Mouse (Mus musculus) layer of hippocampus, adult 9-10 months (tissue): Measurements from ENCODE around the gene Actr5.

ENCODE experiments used
- DNase-seq: peaks from one replicate; pipeline ENCODE4 v3.0.0; 2022; ENCODE audit warnings: low spot score

Actr5 gene

DNA sequence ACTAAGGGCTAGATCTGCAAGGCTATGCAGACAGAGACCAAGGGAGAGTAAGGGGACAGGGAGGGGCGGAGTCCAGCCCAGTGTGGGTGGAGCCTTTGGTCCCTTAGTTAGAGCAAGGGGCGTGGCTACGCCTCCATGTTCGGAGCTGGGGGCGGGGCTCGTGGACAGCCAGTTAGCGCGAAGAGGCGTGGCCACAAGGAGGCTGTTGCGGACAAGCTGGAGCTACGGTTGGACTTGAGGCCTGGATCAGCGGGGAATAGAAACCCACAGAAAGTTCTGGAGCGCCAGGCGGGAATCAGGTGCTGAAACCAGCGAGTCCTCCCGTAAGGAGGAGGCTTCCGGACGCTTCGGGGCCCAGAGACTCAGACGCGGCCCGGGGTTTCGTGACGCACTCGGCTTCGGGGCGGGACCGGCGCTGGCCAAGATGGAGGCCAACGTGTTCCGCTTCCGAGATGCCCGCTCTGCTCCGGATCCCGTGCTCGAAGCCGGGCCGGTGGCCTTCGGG is at the start of gene Actr5:
TSS of gene Actr5 (plus strand) at position 171 of the 505 bp plus-strand sequence.
- DNase-seq, result peak; percentile 80

DNA sequence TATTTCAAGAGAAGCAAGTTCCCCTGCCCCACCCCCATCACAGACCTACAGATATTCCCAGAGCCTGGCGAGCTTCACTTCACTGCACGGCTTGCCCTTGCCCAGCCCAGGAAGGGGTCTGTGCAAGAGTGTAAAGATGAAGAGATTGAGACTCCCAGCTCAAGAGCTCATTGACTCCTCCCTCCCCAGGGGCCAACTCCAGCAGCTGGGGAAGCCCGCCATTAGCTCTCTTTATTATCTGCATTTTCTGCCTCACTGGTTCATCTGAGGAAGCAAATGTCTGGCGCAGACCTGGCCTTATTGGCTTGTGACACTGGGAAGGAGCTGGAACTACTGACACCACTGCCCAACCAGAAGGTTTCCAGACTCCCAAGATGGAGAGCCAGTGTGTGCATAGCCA is 44.7 kb upstream of the Actr5 start:
- DNase-seq, result no peak

DNA sequence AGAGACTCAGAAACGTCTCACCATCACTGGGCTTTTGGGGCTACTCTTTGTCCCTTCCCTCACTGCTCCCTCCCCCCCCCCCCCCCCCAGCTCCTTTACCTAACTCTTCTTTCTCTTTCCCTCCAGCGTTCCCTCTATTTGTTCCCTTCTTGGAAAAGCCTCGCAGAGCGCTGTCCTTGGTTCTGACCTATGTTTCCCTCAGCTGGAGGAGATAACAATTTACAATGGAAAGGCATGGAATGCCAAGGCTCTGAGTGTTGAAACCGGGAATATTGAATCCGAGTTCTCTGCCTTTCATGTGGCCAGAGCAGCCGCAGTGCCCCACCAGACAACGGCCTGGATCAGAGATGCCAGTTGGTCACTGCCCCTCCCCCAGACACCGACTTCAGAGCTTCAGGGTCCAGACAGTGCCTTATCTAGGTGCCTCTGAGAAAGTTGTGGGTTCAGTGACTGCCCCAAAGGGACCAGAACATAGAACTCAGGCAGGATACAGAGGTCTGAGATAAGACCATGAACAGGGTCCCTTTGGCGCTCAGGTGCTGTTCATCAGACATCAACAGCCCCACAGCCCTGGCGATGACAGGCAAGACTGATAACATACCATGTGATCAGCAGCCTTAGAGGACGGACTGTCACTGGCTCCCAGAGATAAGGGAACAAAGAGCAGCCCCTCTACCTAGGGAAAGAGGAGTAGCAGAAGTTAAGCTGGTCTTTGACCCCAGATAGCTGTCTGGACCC is 39.9 kb upstream of the Actr5 start:
- no peak for DNase-seq

DNA sequence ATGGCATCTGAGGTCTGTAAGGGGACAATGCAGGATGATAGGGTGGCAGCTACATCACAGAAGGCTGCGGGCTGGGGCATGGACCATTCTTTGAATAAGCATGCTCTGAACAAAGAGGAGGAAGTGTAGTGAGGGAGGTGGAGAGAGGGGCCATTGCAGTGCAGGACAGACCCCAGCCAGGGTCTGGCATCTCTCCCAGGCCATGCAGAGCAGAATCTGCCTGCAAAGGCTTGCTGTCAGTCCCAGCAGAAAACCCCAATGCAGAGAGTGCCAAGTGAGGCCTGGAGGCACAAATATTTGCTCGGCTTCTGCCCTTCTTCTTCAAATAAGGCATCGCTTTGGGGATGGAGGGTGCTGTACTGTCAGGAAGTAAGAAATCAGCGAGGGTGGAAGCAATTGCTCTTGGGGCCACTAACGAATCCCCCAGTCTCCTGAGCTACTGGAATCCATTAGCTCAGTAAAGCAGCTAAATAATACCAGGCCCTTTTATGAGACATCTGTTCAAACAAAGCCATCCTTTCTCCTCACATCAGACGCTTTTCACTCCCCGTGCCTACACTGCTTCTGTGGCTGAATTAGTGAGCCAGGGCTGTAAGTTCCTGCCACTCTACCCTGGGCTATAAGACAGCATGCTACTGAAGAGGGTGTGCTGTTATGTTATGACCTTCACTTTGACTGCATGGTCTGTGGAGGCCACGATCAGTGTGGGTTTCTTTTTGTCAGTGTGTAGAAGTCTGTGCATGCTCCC is 36.0 kb upstream of the Actr5 start:
- no peak for DNase-seq

DNA sequence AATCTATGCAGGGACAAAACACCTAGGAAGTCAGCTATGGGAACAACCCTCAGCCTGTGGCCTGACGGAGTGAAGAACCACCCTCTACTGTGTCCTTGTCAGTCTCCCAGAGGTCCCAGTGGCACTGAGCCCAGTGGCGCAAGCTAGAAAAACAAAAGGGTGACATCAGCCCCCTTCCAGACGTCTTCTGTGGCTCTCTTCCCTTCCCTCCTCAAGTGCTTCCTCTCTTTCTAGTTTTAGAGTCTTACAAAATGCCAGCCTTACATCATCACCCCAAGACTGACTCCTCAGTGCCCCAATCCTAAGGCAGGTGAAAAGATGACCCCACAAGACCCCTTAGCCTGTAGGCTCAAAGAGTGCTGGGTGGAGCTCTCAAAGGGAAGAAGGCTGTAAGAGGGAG is 34.2 kb upstream of the Actr5 start:
- DNase-seq, result no peak

DNA sequence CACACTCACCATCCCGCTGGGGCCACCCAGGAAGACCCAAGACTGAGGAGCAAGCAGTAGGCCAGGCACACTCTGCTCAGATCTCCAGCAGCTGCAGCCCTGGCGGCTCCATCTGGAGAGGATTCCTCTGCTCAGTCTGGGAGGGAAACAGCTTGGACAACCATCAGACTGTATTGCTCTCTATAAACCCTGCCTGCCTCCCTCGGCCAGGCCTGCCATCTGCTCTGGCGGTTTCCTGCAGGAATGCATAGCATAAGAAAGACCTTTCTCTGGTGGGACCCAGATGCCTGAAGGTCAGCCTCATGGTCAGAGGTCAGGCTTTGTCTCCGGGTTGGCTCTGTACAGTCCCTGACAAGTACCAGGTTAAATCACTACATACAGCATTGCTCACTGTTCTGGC is 33.4 kb upstream of the Actr5 start:
- no peak for DNase-seq

DNA sequence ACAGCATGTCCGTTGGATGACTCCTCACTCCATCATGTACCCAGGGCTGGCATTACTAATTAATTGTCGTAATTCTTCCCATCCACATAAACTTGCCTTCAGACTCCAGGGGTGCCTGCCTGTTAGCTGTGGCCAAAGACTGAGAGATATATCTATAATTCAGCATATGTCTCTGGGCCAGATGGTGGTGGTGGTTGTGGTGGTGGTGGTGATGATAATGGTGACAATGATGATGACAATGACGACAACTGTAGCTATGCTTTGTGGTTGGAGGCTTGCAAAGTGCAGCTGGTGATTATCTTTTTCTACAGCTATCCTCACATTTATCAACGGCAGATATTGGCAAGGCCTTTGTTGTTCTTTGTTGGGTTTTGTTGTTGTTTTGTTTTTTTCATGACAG is 31.3 kb upstream of the Actr5 start:
- no peak for DNase-seq

DNA sequence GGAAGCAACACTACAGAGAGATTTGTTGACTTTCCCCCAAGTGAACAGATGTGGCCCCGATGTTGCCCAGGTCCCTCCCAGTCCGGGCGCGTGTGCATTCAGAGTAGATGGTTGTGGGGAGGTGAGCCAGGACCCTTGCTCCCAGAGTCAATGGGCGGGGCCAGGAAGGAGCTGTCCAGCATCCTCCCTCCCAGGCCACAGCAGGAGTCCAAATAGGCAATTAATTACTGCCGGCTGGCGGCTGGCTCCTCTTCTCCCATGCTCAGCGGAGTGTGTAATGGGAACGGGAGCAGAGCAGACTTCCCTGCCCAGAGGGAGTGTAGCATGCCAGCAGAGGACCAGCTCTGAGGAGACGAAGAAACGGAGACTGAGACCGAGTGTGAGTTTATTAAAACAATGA is 29.6 kb upstream of the Actr5 start:
- no peak for DNase-seq

DNA sequence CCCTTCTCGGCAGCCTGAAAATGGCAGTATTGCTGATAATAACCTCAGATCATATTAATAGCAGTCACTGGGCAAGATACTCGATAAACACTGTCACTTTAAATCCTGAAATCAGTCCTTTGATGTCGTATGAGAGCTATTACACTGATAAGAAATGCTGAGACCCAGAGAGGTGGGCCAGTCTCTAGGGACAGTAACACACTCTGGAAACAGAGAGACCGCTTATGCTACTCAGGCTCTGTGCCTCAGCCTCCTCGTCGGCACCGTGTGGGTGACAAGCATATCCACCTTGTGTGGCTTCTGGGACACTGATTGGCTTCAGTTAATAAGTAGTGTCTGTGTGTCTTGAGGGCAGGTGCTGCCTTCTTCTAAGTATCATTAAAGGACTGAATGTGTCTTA is 29.1 kb upstream of the Actr5 start:
- DNase-seq, result no peak

DNA sequence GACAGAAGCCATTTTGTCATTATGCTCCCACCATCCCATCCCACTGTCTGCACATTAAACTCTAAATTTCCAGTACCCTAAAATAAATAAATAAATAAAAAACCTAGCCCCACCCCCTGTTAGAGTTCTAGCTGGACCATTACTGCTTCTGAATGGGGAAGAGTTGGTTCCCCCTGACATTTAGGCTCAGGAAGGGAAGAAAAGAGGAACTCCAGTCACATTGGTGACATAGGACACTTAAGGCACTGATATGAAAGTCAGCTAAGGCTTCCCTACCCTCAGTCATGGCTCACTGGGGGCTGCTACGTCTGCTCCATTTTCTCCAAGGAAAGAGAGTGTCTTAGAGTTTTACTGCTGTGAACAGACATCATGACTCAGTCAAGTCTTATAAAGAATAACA is 27.9 kb upstream of the Actr5 start:
- DNase-seq, result no peak

DNA sequence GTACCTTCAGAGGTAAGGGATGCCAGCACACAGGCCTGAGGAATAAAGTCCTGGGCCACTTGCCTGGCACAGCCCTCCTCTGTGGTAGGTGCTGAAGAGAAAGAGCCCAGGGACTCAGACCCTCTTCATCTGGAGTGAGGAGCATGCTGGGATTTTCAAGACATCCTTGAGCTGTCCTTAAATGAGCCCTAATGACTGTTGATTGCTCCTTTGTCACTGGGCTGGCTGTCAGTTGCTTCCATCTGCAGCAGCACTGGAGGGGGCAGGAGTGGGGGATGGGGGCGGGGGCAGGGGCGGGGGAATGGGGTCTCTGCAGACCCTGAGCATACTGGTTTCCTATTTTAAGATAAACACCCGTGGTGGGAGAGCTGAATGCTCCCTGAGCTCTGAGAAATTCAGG is 24.2 kb upstream of the Actr5 start:
- no peak for DNase-seq

DNA sequence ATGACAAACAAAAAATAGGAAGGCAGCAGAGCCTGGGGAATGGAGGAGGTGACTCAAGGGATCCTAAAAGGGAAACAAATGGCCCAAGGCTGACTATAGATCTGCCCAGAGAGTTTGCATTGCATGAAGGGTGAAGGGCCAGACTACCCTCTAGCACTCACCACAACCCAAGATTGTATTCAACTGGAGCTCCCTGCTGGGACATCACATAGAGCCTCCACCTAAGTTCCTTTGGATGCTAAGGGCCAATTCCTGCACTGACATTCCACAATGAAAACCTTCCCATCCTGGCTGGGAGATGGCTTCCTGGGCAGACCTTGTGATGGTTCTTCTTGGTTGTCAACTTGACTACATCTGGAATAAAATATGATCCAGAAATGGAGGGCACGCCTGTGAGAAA is 23.4 kb upstream of the Actr5 start:
- DNase-seq, result no peak

DNA sequence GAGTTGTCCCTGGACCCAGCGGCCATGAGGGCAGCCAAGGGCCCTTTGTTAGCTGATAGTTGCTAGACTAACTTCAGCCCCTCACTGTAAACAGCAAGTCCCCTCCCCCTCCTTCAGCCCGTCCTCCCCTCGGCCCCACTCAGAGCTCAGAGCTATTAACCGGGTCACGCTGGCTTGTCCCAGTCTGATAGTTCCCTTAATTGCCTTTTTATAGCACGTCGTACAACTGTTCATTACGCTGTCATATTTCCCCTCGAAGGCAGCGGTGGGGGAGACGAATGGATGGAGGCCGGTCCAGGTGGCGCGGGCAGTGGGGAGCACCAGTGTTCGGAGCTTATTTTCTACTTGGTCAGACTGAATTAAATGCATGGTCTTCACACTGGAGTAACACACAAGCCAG is 22.0 kb upstream of the Actr5 start:
- DNase-seq, result no peak

DNA sequence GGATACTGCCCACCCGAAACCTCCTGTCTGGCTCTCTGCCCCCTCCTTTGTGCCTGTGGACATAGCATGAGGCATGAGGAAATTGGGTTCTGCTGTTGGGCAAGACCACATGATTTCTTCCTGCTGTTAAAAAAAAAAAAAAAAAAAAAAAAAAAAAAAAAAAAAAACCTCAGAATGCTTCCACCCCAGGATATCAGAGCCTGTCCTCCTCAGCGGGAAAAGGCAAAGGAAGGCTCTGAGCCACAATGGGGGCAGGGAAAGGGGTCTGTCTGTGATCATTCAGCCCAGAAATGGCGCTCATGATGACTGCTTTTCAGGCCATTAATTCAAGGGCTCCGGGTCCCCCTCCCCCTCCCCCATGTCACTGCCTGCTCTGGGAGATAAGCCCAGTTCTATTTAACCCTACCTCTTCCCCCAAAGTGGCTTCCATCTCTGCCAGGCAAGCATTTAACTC is 18.1 kb upstream of the Actr5 start:
- no peak for DNase-seq

DNA sequence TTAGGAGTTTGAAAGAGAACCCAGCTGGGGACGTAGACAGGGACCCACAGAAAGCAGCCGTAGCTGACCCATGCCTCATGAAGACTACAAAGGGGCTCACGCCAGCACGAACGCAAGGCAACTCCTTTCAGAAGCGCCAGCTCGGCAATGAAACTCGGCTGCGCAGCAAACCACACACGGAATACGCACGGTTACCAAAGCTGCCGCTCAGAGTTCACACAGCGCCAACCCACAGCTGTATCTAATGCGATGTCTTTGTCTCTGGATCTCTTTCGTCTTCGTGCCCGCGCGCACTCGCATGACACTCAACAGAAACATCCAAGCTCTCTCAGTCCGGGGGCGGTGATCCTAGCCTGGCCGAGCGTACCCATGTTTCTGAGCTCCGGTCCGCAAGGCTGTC is 15.0 kb upstream of the Actr5 start:
- no peak for DNase-seq

DNA sequence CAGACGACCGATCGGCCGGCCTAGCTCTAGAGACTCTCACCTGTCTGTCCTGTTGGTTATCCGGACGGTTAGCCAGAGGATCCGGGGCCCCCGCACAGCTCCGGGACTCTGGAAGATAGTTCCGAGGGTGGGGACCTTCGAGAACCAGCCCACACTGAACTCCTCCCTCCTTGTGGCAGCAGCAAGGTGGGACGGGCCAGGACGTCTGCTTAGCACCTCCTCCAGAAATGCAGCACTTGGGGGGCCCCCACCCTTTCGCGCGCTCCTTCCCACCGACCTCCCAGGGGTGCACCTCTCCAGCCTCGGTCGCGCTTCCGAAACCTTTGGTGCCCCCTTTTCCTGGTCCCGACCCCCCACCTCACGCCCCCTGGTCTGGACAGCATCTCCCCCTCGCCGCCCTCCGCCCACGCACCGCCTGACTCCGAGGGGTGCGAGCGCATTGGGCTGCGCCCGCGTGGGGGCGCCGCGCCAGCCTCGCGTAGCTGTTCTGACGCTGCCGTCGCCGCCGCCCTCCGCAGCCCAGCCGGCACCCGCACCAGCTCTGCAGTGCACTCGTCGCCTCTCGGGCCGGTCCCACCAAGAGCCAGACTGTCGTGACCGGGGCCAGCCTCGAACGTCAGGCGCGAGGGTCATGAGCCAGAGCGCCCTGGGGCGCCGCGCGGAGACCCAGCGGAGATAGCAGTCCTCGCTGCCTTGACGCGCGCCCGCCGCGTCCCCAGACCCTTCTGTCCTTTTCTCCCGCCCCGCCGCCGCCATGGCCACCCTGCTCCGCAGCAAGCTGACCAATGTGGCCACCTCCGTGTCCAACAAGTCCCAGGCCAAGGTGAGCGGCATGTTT is 14.0 kb upstream of the Actr5 start, which contains the start of gene Slc32a1:
TSS of gene Slc32a1 (plus strand) at position 280 of the 838 bp plus-strand sequence.
- DNase-seq, result no peak

DNA sequence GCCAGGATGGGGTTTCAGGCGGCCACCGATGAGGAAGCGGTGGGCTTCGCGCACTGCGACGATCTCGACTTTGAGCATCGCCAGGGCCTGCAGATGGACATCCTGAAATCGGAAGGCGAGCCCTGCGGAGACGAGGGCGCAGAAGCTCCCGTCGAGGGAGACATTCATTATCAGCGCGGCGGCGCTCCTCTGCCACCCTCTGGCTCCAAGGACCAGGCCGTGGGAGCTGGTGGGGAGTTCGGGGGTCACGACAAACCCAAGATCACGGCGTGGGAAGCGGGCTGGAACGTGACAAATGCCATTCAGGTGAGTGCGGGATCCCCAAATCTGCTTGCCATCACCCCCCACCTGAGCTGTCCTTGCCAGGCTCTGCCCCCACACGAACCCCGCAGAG is 13.4 kb upstream of the Actr5 start:
- DNase-seq, result no peak

DNA sequence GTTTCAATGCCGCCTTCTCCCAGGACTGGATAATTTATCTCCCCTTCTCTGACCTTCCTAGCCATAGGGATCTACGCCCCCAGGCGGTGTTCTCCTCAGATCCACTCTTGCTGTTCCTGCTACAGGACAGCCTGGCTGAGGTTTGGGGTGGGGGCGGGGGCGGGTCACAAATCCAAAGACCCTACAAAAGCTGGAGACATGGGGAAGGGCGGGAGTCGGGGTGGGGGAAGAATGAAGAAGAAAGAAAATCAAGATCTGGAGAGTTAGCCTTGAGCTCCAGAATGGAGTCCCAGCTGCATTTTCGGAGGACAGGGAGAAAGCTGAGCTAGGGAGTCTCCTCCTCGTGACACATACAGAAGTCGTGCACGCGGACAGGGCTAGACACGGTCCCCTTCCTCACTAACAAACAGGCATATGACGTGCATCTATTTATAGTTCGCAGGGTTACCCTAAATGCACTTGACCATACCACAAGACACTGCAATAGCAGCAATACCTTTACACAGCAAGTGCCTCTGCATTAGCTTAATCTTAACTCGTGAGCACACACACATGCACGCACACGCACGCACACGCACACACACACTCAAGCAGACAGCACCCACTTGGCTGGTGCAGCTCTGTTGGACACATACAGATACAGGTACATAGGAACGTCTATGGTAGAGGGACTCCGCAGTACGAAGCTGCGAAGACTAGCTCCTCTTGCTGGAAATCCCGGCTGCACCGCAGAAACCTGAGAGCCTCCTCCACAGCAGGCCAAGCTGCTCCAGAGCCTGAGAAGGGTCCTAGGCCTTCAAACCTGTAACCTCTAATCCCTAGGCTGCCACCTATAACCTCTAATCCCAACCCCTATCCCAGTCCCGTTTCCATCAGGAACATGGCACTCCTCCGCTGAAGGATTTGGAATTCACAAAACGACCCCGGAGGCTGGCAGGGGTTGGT is 12.7 kb upstream of the Actr5 start:
- DNase-seq, result no peak

DNA sequence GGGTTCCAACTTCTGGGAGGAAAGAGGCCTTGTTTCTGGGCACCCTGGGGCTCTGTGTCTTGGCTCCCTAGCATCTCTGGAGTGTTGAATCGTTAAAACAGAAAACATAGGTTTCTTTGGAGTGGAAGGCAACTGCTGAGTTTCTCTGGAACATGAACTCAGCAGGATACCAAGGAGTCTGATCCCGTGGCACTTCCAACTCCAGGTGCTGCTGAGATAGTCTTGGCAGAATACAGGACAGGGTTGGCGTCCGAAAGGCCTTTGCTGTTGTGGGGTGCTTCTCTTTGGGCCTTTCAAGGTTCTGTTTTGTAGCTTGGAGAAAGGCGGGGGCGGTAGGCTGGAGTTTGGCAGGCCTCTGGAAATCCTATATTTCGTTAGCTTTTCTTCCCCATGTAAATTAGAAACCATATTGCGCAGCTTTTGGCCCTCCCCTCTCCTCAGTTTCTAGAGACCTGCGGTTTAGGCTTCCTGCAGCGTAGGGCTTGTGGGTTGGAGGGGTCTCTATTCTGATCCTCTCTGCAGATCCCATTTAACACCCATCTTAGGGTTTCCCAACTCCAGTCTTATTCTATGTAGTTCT is 11.9 kb upstream of the Actr5 start:
- no peak for DNase-seq

DNA sequence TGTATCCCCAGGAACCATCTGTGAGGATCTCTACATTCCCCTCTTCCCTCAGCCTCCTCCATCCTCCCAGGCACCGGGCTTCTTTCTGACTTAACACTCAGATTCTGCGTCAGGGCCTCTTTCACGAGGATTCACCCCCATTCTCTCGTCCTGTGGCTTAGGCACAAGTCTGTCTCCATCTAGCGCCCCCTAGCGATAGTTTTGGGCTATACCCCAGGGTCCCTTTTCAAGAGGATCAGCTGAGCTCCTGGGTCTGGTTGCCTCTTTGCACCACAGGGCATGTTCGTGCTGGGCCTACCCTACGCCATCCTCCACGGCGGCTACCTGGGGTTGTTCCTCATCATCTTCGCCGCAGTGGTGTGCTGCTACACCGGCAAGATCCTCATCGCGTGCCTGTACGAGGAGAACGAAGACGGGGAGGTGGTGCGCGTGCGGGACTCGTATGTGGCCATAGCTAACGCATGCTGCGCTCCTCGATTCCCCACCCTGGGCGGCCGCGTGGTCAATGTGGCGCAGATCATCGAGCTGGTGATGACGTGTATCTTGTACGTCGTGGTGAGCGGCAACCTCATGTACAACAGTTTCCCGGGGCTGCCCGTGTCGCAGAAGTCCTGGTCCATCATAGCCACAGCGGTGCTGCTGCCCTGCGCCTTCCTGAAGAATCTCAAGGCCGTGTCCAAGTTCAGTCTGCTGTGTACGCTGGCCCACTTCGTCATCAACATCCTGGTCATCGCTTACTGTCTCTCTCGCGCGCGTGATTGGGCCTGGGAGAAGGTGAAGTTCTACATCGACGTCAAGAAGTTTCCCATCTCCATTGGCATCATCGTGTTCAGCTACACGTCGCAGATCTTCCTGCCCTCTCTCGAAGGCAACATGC is 10.9 kb upstream of the Actr5 start:
- peak; percentile 47 for DNase-seq
